Mouse (Mus musculus) testis, adult 2 months (tissue): ENCODE data around the gene P2rx6.

ENCODE experiments used
- CTCF ChIP-seq: fragments of 200-500 bp; IDR thresholded peaks from 2 replicates; pipeline ENCODE4 v1.5.1; 2012; ENCODE audit warnings: low read depth, mild to moderate bottlenecking, inconsistent platforms, low read length, moderate library complexity; ENCODE audit not compliant: control insufficient read depth, insufficient read depth, insufficient replicate concordance
- POLR2A ChIP-seq: fragments of 200-500 bp; IDR thresholded peaks from 2 replicates; pipeline ENCODE4 v1.6.1; 2012; ENCODE audit warnings: low read depth, mild to moderate bottlenecking, inconsistent platforms, low read length, moderate library complexity; ENCODE audit not compliant: control insufficient read depth

DNA sequence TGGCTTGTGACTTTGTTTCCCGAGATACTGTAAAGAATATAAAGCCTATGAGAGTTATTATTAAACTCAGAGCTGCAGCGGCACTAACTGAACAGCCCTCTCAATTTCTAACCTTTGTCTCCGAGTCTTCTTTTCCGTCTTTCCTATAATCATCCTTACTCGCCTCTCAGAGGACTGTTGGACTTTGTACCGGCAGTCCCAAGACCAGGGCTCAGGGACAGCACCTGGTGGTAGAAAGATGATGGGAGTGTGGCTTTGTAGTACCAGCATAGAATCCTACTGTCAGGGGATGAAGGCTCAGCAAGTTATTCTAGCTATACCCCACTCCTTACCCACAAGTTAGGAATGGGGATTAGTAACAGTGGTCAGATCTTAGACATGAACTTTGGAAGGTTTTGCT is 35.5 kb upstream of the P2rx6 start:
- no peak for TF ChIP-seq POLR2A
- no peak for TF ChIP-seq CTCF
